Mouse (Mus musculus) right cerebral cortex, adult 18-20 months (tissue): ENCODE results near the gene Blcap.

Source experiments
- DNase-seq: peaks from one replicate; pipeline ENCODE4 v3.0.0; 2022; ENCODE audit warnings: mixed read lengths

The Blcap gene

DNA sequence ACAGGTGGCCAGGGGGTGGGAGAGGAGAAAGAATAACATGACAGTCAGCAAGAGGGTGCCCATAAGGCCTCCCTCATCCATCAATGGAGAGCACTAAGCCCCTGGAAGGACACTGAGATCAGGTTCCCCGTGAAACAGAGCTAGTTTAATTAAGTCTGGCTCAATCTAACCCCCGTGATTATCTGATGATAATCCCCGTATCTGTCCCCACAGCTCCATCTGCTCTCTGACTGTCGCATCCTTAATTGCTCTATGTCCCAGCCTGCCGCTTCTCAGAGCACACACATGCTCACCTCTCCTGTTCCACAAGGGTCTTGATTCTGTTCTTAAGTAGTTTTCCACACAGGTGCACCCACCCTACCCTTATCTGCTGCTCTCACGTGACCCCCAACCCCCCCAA is 53.5 kb downstream of the Blcap start:
- DNase-seq: no peak

DNA sequence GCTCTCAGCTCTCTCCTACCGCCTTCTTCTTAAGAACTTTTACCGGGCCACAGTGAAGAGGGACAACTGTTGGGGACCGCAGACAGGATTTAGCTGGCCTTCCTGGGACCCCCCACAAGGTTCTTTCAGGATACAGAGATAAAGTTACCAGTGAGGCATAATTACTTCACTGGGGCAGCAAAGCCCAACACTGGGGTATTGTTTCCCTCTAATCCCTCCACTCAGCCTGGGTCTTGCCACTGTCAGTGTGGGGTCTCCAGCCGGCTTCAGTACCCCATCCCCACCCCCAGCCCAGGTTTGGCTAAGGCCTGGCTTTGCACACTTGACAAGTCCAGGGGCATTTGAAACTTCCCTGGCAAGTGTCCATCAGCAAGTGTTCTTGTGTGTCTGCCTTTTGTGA is 56.7 kb downstream of the Blcap start:
- DNase-seq: no peak

DNA sequence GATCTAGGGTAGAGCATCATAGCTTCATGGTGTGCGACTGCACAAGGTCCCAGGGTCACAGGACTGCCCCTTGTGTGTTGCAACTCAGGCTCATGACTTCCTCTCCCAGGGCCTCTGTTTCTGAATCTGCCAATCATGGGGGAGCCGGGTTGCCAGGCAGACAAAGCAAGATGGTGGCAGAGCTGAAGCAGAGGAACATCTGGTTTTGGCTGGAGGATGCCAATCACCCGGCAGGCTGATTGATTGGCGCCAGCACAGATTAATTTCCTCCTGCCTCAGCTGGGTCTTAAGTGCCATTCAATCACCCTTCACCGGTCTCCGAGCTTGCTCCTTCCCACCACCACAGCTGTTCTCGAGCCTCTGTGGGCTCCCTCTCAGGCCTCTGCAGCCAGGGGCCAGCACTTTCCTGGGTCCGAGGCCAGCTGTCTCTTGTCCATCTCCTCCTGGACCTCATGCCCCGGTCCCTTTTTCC is 57.3 kb downstream of the Blcap start:
- DNase-seq: no peak

DNA sequence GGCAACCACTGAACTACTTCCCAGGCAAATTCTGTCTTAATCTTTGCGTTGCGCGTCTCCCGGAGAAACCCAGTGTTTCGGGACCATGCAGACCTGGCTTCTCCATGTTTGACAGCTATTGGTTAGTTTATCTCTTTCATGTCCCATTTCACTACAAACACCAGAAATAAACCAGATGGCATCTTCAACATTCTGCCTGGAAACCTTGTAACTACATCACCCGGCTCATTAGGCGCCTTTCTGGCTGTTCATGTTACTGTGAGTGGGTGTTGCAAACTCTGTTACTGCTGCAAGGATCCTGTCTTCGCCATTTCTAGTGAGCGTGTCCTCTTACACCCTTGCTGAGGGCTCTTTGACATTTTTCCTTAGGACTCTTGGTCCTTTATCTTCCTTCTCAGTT is 58.2 kb downstream of the Blcap start:
- DNase-seq: peak; percentile 53

DNA sequence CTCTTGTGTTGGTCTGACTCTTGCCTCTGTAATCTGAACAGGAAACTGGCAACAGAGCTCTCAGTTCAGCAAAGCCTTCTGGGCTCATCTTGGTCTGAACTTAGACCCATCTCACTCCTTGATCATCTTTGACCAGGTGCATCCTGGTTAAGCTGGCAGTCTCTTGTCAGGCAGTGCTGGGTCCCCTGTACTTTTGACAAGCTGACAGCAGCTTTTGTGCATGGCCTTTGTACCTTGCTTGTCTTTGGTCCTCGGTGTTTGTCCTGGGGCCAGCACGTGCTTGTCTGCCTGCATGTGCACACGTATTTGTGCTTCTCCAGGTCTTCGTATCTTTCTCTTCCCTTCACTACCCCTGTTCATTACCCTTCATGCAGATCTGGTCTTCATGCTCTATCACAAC is 61.0 kb downstream of the Blcap start:
- no peak for DNase-seq

DNA sequence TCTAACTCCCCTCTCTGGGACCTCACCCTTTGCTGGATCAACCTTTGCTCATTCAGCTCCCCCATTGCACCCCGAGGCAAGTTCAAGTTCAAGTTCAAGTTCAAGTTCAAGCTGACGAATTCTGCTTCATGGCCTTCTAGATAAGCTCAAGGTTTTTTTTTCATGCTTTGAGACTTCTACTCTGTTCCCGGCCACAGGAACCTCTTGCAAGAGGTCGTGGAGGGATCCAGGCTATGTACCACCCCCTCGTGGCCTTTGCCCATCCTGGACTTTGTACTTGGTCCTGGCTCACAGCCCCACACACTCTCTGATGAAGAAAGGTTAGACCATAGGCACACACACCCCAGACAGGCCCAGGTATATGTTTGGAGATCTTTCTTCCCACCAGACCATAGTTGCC is 61.9 kb downstream of the Blcap start:
- DNase-seq: no peak

DNA sequence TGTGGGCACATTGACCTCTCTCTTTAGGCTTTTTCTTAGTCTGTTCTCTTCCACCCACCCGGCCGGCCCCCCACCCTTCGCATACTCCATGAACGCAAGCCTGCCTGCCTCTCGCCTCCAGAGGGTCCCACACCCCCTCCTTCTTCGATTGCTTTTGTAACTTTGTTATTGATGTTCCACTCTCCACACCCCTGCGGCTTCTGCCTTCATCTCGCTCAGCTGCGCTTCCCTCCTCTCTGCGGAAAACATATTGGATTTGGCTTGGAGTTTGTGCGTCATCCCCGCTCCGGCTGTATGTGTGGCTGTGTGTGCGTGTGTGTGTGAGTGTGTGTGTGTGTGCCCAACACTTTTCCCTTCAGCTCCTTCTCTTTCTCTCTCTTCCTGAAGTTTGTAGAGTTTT is 64.3 kb downstream of the Blcap start:
- DNase-seq: peak; percentile 69
